Mouse (Mus musculus) intestine, postnatal 0 days (tissue): ENCODE measurements around the gene Grasp. TPM values are rescaled to one million over a fixed set of nuclear protein-coding genes. Genes with fewer than 3 reads are reported as not detected.

Source experiments
- ATAC-seq: fragments of 200-750 bp; cut with Nextera tagmentation; 2 replicates; pipeline ENCODE4 v1.8.0; 2017; ENCODE audit warnings: mild to moderate bottlenecking, moderate TSS enrichment, moderate library complexity
- H3K27ac ChIP-seq: fragments of 300-500 bp; sonication (generic); 2 replicates; pipeline ENCODE4 v1.5.1; 2014; ENCODE audit warnings: mild to moderate bottlenecking, low read depth, low read length, moderate library complexity
- H3K27me3 ChIP-seq: fragments of 300-500 bp; sonication (generic); replicated peaks from 2 replicates; pipeline ENCODE4 v1.6.1; 2014; ENCODE audit warnings: low read length, mixed read lengths; ENCODE audit not compliant: control insufficient read depth, insufficient read depth
- H3K36me3 ChIP-seq: fragments of 300-500 bp; sonication (generic); 2 replicates; pipeline ENCODE4 v1.6.1; 2014; ENCODE audit warnings: mild to moderate bottlenecking, moderate library complexity; ENCODE audit not compliant: control insufficient read depth, insufficient read depth
- H3K4me1 ChIP-seq: fragments of 300-500 bp; sonication (generic); replicated peaks from 2 replicates; pipeline ENCODE4 v1.6.1; 2014; ENCODE audit warnings: antibody characterized with exemption, low read length, mixed read lengths; ENCODE audit not compliant: control insufficient read depth, insufficient read depth
- H3K4me2 ChIP-seq: fragments of 300-500 bp; sonication (generic); replicated peaks from 2 replicates; pipeline ENCODE4 v1.6.1; 2014; ENCODE audit warnings: low read depth, mild to moderate bottlenecking, moderate library complexity
- H3K4me3 ChIP-seq: fragments of 300-500 bp; sonication (generic); 2 replicates; pipeline ENCODE4 v1.5.1; 2014; ENCODE audit warnings: low read depth, low read length
- H3K9ac ChIP-seq: fragments of 300-500 bp; sonication (generic); 2 replicates; pipeline ENCODE4 v1.6.1; 2014; ENCODE audit warnings: mild to moderate bottlenecking, low read depth, low read length
- H3K9me3 ChIP-seq: fragments of 300-500 bp; sonication (generic); 2 replicates; pipeline ENCODE4 v1.6.1; 2016; ENCODE audit warnings: mixed run types; ENCODE audit not compliant: control insufficient read depth
- CTCF ChIP-seq: sonication (generic); IDR thresholded peaks from 2 replicates; pipeline ENCODE4 v1.5.1; 2016; ENCODE audit warnings: low read depth, mild to moderate bottlenecking, control low read depth, antibody characterized with exemption, moderate library complexity
- WGBS: fragments of 180-500 bp; shearing (Covaris S2); extraction: QIAGEN DNeasy Blood & Tissue Kit; methylation state at CpG from one replicate; pipeline ENCODE4 v1.1.7; 2014; 5-methylcytosine and 5-hydroxymethylcytosine counted together
- polyA plus RNA-seq: library from polyadenylated mRNA; unstranded; fragments of >200 nt; fragmentation: Nextera tagmentation; extraction: Ambion mirVana; gene quantifications from 2 replicates; pipeline ENCODE4 v1.2.1, GENCODE M21; 2015

Gene Grasp
- polyA plus RNA-seq, 1 experiment from 2014 or later = 2.0 TPM

DNA sequence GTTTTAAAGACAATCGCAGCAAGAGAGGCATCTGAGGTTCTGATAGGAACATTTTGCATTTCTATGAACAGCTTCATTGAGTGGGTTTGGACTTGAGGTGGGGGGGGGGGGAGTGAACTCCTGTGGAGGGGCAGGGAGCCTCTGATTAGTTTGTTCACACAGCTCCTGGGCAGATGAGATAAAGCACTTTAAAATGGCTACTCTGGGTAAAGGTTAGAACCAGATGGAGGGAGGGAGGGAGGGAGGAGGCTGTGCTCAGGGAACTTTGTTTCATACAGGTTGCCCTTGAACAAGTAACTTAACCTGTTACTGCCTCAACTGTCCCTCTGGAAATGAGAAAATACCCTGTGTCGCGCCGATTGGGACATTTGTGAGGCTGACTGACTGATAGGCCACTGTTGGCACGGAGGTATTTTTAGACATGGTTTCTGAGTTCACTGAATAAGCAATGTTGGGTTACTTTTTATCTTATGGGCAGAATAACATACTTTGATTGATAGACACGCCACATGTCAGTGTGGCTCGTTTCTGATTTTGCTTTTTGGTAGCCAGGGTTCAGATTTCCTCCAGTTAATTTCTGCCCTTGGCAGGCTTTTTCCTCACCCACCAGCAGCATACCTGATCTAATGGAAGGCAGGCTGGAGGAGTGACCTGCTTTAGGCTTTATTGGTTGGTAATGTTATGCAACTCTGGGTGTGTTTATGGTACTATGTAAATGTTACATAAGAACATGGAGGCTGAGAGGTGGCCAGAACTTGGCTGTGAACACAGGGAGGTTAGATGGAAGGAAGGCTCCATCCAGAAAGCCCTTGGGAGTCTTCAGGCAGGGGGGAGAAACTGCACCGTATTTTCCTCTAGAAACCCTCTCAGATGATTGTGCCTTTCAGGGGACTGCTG, 46.9 kb upstream of the Grasp start:
- peaks cover 18% of the 10 kb centered on the region for H3K4me1 ChIP-seq
- H3K4me3 ChIP-seq = 0 out of 2 replicates have a peak overlapping the region, but pooled peaks have one; percentile 7
- WGBS = 28% methylated on average over 8 of the region's 8 CpGs
- ATAC-seq = peak; percentile 70
- no peaks in the 10 kb centered on the region for H3K9me3 ChIP-seq
- H3K36me3 ChIP-seq = no peaks in the 10 kb centered on the region
- peak overlapping the region; percentile 87 for H3K27ac ChIP-seq
- no peak for TF ChIP-seq CTCF
- no peak overlapping the region for H3K9ac ChIP-seq
- no peaks in the 10 kb centered on the region for H3K27me3 ChIP-seq
- H3K4me2 ChIP-seq = peak overlapping the region; percentile 85

DNA sequence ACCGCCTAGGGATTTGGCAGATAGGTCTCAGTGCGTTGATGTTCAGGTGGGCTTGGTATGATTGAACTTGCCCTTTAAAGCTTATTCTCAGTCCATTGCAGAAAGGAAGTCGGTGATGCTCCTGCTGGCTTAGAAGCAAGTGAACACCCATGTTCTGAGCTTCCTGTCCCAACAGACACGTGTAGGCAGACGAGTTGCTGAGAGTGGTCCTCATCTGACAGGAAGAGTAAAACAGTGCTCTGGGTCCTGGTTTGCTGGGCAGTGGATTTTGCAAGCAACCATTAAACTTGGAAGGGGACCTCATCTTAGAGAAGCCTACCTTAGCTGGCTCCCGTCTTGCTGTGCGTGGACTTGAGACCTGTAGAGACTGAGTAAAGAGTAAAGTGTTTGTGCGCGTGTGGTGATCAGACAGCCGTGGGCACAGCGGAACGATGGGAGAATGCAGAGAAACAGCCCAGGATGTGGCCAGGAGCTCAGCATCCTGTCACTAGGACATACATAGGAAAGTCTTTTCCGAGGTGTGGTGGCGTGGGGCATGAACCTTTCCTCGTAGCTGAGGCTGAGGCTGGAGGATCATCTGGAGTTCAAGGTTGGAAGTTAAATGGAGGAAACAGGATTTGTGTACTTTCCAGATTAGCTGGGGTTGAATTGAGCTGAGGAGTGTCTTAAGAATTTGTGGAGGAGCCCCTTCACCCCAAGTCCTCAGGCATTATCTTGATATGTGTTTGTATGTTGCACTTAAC, 43.5 kb upstream of the Grasp start:
- peak overlapping the region; percentile 54 for H3K27ac ChIP-seq

DNA sequence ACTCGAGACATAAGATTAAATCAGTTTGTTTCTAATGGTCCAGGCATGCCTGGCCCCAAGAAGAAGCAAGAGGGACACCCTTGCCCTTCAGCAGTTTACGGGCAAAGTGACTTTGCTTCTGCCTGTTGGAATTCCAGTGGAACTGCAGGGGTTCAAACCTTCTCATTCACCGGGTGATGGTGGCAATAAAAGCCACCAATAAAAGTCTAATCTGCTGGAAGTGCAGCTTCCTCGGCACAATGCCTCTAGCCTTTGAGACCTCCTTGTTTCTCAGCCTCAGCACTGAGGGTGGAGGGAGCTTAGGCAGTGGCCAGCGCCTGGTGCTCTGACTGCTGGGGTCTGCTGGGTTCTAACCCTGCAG, 42.9 kb upstream of the Grasp start:
- Histone ChIP-seq H3K9ac (no peak overlapping the region), H3K9me3 (no peaks in the 10 kb centered on the region), H3K27me3 (no peaks in the 10 kb centered on the region), H3K27ac (peak overlapping the region; percentile 70; the same call in 1 of the 2 replicates), H3K4me3 (no peak overlapping the region), H3K4me1 (peaks cover 20% of the 10 kb centered on the region), H3K36me3 (no peaks in the 10 kb centered on the region), H3K4me2 (peak overlapping the region; percentile 51)
- peak; percentile 57 for TF ChIP-seq CTCF
- WGBS = 23% methylated on average over 5 of the region's 5 CpGs
- peak; percentile 39 for ATAC-seq

More for the DNA sequence above, 43.5 kb upstream of the Grasp start:
- no peak for ATAC-seq
- no peak overlapping the region for H3K9ac ChIP-seq
- 42% methylated on average over 15 of the region's 15 CpGs for WGBS
- H3K9me3 ChIP-seq = no peaks in the 10 kb centered on the region
- no peaks in the 10 kb centered on the region for H3K27me3 ChIP-seq
- peaks cover 20% of the 10 kb centered on the region for H3K4me1 ChIP-seq
- no peak for TF ChIP-seq CTCF
- peak overlapping the region; percentile 51; the same call in 1 of the 2 replicates for H3K4me2 ChIP-seq
- H3K36me3 ChIP-seq = no peaks in the 10 kb centered on the region
- no peak overlapping the region for H3K4me3 ChIP-seq

DNA sequence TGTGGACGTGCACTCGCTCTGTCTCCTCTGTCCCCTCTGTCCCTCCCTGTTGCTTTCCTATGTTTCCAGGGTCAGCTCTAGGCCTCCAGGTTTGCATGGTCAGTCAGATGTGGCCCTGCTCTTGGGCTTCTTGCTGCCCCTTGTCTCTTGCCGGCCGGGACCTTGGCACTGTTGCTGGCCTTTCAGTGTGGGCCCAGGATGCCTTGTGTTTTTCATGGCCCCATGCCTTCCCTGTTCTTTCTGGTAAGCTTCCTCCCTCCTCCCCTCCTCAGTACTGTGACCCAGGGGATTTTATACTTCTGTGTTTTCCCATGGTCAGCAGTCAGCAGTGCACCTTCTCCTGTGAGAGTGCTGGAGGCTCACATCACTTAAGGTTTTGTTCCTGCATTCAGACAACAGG, 42.5 kb upstream of the Grasp start:
- no peak for ATAC-seq
- no peak overlapping the region for H3K4me3 ChIP-seq
- TF ChIP-seq CTCF = no peak
- H3K36me3 ChIP-seq = no peaks in the 10 kb centered on the region
- 29% methylated on average over 4 of the region's 4 CpGs for WGBS
- H3K4me1 ChIP-seq = peaks cover 20% of the 10 kb centered on the region
- H3K27me3 ChIP-seq = no peaks in the 10 kb centered on the region
- peak overlapping the region; percentile 70 for H3K27ac ChIP-seq
- H3K4me2 ChIP-seq = peak overlapping the region; percentile 51
- H3K9me3 ChIP-seq = no peaks in the 10 kb centered on the region
- no peak overlapping the region for H3K9ac ChIP-seq

DNA sequence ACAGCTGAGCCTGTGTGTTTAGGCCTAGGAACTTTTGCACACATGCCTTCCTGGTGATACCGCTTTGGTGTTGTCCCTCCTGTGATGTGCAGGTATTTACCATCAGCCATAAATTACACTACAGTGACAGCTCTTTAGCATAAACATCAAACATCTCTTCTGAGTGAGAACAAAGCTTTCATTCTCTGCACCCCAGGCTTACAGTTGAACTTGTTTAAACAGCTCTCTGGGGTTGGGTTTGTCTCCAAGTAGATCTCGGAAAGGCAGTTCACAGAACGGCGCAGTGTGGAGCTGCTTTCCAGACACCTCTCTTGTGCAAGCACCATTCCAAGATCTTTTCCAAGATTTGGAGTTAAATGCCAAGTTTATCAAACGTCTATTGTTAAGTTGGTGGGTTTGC, 41.3 kb upstream of the Grasp start:
- Histone ChIP-seq H3K4me1 (peaks cover 20% of the 10 kb centered on the region), H3K27me3 (no peaks in the 10 kb centered on the region), H3K4me2 (no peak overlapping the region; the same call in 1 of the 2 replicates), H3K9me3 (no peaks in the 10 kb centered on the region), H3K4me3 (no peak overlapping the region), H3K27ac (peak overlapping the region; percentile 70), H3K9ac (no peak overlapping the region), H3K36me3 (no peaks in the 10 kb centered on the region)
- WGBS = 26% methylated on average over 5 of the region's 5 CpGs
- TF ChIP-seq CTCF = no peak
- ATAC-seq = peak; percentile 56

DNA sequence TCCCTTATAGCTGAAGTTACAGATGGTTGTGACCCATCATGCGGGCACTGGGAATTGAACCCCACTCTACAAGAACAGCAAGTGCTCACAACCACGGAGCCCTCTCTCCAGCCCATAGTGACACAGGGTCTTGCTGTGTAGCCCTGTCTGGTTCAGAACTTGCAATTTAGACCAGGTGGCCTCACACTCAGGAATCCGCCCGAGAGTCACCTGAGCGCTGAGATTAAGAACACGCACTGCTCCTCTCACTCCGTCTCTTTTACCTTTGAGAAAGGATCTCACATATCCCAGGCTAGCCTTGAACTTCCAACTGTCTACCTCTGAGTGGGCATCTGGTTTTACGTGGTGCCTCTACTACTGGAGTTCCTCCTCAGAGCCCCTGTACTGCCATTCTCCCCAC, 39.7 kb upstream of the Grasp start:
- Histone ChIP-seq H3K27me3 (no peaks in the 10 kb centered on the region), H3K4me1 (peaks cover 20% of the 10 kb centered on the region), H3K4me3 (no peak overlapping the region), H3K36me3 (no peaks in the 10 kb centered on the region), H3K4me2 (no peak overlapping the region), H3K9ac (no peak overlapping the region), H3K9me3 (no peaks in the 10 kb centered on the region), H3K27ac (no peak overlapping the region)
- ATAC-seq = no peak
- TF ChIP-seq CTCF = no peak
- 73% methylated on average over 8 of the region's 8 CpGs for WGBS
